Mouse (Mus musculus) lung, embryonic 14.5 days (tissue): Measurements from ENCODE around the gene Lyst. TPM values are rescaled to one million over a fixed set of nuclear protein-coding genes. Genes with fewer than 3 reads are reported as not detected.

Source experiments
- ATAC-seq: fragments of 200-750 bp; cut with Nextera tagmentation; 2 replicates; pipeline ENCODE4 v1.8.0; 2017; ENCODE audit warnings: mild to moderate bottlenecking, moderate TSS enrichment, moderate library complexity; ENCODE audit not compliant: insufficient read depth
- DNase-seq: peaks from one replicate; pipeline ENCODE4 v3.0.0-alpha.2; 2015
- H3K27ac ChIP-seq: fragments of 300-500 bp; sonication (generic); 2 replicates; pipeline ENCODE4 v1.5.1; 2014; ENCODE audit warnings: low read depth, mild to moderate bottlenecking, moderate library complexity
- H3K27me3 ChIP-seq: fragments of 300-500 bp; sonication (generic); 2 replicates; pipeline ENCODE4 v1.6.1; 2014; ENCODE audit warnings: low read length, control low read depth; ENCODE audit not compliant: insufficient read depth
- H3K36me3 ChIP-seq: fragments of 300-500 bp; sonication (generic); 2 replicates; pipeline ENCODE4 v1.6.1; 2014; ENCODE audit warnings: control low read depth; ENCODE audit not compliant: insufficient read depth
- H3K4me1 ChIP-seq: fragments of 300-500 bp; sonication (generic); 2 replicates; pipeline ENCODE4 v1.6.1; 2014; ENCODE audit warnings: antibody characterized with exemption, control low read depth; ENCODE audit not compliant: insufficient read depth
- H3K4me2 ChIP-seq: fragments of 300-500 bp; sonication (generic); 2 replicates; pipeline ENCODE4 v1.6.1; 2014; ENCODE audit warnings: mild to moderate bottlenecking
- H3K4me3 ChIP-seq: fragments of 300-500 bp; sonication (generic); 2 replicates; pipeline ENCODE4 v1.5.1; 2014; ENCODE audit warnings: low read depth, low read length
- H3K9ac ChIP-seq: fragments of 300-500 bp; sonication (generic); 2 replicates; pipeline ENCODE4 v1.6.1; 2014
- H3K9me3 ChIP-seq: fragments of 300-500 bp; sonication (generic); 2 replicates; pipeline ENCODE4 v1.6.1; 2016; ENCODE audit warnings: low read depth, low read length, control low read depth
- CTCF ChIP-seq: IDR thresholded peaks from 2 replicates; pipeline ENCODE4 v1.5.1; 2016; ENCODE audit warnings: antibody characterized with exemption, low read depth
- WGBS: fragments of 180-500 bp; shearing (Covaris S2); extraction: QIAGEN DNeasy Blood & Tissue Kit; methylation state at CpG from one replicate; pipeline ENCODE4 v1.1.7; 2014; 5-methylcytosine and 5-hydroxymethylcytosine counted together
- polyA plus RNA-seq: library from polyadenylated mRNA; unstranded; fragments of >200 nt; fragmentation: Nextera tagmentation; extraction: Ambion mirVana; gene quantifications from 2 replicates; pipeline ENCODE4 v1.2.1, GENCODE M21; 2014

Gene Lyst
- polyA plus RNA-seq, 1 experiment from 2014 or later: 5.1 TPM

DNA sequence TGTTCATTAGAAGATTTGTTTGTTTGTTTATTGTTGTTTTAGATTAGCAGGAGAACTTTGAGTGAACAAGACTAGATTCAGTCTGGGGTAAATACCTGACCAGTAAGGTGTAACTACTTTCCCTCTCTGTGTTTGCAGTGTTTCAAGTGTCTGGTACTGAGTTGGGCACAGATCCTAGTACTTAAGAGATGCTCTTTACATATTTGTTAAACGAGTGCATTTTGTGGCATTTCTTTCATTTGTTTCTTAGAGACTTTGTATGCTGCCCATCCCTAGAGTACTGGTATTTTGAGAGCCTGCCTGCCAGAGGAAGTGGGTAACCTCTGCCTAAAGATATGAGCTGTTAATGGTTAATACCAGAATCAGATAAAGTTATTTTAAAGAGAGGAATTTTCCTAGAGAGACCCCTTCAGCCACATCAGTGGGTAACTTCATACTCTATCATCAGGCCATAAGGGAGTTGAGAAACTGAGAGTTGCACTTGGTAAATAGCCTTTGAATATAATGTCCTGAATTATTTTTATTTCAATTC lies 2.5 kb upstream of the Lyst start:
- Histone ChIP-seq H3K4me1 (no peaks in the 10 kb centered on the region), H3K9ac (no peak overlapping the region), H3K4me3 (no peak overlapping the region), H3K9me3 (no peaks in the 10 kb centered on the region), H3K36me3 (no peaks in the 10 kb centered on the region), H3K27ac (no peak overlapping the region), H3K4me2 (no peak overlapping the region), H3K27me3 (no peaks in the 10 kb centered on the region)
- ATAC-seq: no peak
- TF ChIP-seq CTCF: no peak
- no peak for DNase-seq
- WGBS: 53% methylated on average over 1 of the region's 1 CpGs

GRCm38 (mm10) chr13:13588518-13588917 lies 1.7 kb upstream of the Lyst start:
- no peak overlapping the region for H3K27ac ChIP-seq
- 85% methylated on average over 1 of the region's 1 CpGs for WGBS

DNA sequence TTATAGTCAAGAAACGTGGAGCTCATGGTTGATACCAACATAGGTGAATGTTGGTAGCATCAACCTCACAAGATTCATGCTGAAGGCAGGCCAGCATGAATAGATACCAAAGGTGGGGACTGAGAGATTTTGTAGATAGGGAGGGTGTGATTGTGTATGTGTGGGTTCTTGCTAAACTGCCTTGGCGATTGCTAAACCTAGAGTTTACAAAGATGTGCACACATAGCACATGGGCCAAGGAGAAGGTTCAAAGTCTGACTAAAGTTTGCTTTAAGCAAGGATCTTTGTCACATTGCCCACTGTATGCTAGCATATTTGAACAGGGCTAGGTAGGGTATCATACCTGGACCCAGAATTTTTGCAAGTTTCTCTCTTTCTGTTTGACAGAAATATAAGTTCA lies 1.2 kb upstream of the Lyst start:
- no peak overlapping the region for H3K27ac ChIP-seq
- 90% methylated on average over 2 of the region's 2 CpGs for WGBS
- no peak overlapping the region for H3K4me3 ChIP-seq
- no peaks in the 10 kb centered on the region for H3K9me3 ChIP-seq
- H3K4me2 ChIP-seq: no peak overlapping the region
- DNase-seq (no peak), ATAC-seq (no peak)
- no peaks in the 10 kb centered on the region for H3K36me3 ChIP-seq
- no peak for TF ChIP-seq CTCF
- H3K4me1 ChIP-seq: no peaks in the 10 kb centered on the region
- H3K9ac ChIP-seq: no peak overlapping the region
- H3K27me3 ChIP-seq: no peaks in the 10 kb centered on the region

More at GRCm38 (mm10) chr13:13588518-13588917, 1.7 kb upstream of the Lyst start:
- Histone ChIP-seq H3K9ac (no peak overlapping the region), H3K4me1 (no peaks in the 10 kb centered on the region), H3K4me2 (no peak overlapping the region), H3K36me3 (no peaks in the 10 kb centered on the region), H3K4me3 (no peak overlapping the region), H3K9me3 (no peaks in the 10 kb centered on the region), H3K27me3 (no peaks in the 10 kb centered on the region)
- no peak for TF ChIP-seq CTCF
- ATAC-seq (no peak), DNase-seq (no peak)

GRCm38 (mm10) chr13:13591892-13592291 lies 1.7 kb downstream of the Lyst start:
- no peak overlapping the region for H3K27ac ChIP-seq
- no peak for TF ChIP-seq CTCF
- WGBS: 60% methylated on average over 4 of the region's 4 CpGs
- H3K27me3 ChIP-seq: no peaks in the 10 kb centered on the region
- H3K9ac ChIP-seq: no peak overlapping the region
- H3K4me3 ChIP-seq: no peak overlapping the region
- ATAC-seq (no peak), DNase-seq (no peak)
- no peaks in the 10 kb centered on the region for H3K9me3 ChIP-seq
- H3K4me1 ChIP-seq: no peaks in the 10 kb centered on the region
- H3K36me3 ChIP-seq: no peaks in the 10 kb centered on the region
- no peak overlapping the region for H3K4me2 ChIP-seq

DNA sequence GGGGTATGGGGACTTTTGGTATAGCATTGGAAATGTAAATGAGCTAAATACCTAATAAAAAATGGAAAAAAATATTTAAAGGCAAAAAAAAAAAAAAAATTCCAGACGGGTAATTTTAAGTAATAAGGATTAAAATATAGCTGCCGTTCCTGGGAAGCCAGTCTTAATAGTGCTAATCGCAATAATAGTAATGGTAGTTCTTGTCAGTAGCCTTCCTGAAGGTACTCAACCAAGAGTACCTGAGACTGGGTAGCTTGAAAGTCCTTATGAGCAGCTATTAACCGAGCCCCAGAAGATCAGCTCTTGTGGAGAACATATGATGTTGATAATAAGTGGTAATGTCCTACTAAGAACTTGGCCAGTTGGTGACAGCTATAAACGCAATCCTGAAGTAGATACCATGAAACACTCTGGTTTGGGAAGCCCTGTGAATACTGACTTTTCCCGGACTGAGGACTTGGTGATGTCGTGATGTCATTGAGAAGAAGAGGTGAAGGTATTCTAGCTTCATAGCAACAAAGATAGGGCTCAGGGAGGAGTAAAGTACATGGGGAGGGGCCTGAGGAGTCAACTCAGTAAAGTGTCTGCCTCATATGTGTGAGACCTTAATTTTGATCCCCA lies 6.3 kb downstream of the Lyst start:
- no peaks in the 10 kb centered on the region for H3K27me3 ChIP-seq
- DNase-seq (no peak), ATAC-seq (no peak)
- H3K36me3 ChIP-seq: no peaks in the 10 kb centered on the region
- H3K9ac ChIP-seq: no peak overlapping the region
- H3K27ac ChIP-seq: no peak overlapping the region
- H3K4me2 ChIP-seq: no peak overlapping the region
- H3K4me1 ChIP-seq: no peaks in the 10 kb centered on the region
- WGBS: 91% methylated on average over 7 of the region's 7 CpGs
- no peaks in the 10 kb centered on the region for H3K9me3 ChIP-seq
- H3K4me3 ChIP-seq: no peak overlapping the region
- TF ChIP-seq CTCF: no peak

DNA sequence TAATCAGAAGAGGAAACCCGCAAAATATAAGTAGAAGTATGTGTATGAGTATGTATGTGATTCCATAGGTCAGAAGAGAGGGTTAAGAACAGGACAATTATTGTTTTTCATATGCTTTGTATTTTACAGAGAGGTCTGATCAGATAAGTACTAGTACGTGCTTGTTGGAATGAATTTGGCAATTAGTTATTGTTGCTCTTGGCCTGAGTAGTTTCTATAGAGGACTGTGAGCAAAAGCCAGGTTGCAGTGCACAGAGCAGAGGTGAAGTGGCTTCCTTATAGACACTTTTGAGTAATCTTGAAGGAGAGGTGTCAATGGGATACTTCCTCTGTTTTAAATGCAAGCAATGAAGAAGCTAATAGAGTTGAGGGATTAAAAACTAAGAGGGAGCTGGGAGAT lies 7.7 kb downstream of the Lyst start:
- H3K27ac ChIP-seq: no peak overlapping the region
- H3K4me2 ChIP-seq: no peak overlapping the region

DNA sequence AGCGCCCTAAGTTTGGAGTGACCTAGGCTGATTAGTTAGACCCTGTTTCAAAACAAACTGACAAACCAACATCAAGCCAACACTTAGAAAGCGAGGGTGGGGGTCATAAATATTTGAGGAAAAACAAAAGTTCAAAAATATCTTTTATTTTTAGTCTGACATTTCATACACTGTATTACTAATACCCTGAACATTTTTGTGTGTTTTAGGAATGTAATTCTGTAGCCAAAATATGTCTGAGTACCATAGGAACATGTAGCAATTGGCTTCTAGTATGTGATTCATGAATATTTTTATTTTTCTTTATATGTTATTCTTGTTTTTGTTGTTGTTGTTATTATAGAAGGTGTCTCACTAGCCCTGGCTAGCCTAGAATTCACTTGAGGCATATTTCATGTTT lies 11.2 kb downstream of the Lyst start:
- H3K4me3 ChIP-seq: no peak overlapping the region
- H3K27me3 ChIP-seq: no peaks in the 10 kb centered on the region
- H3K27ac ChIP-seq: no peak overlapping the region
- no peaks in the 10 kb centered on the region for H3K9me3 ChIP-seq
- no peak for TF ChIP-seq CTCF
- H3K9ac ChIP-seq: no peak overlapping the region
- no peaks in the 10 kb centered on the region for H3K4me1 ChIP-seq
- ATAC-seq (no peak), DNase-seq (no peak)
- no peaks in the 10 kb centered on the region for H3K36me3 ChIP-seq
- no peak overlapping the region for H3K4me2 ChIP-seq
- WGBS: 81% methylated on average over 2 of the region's 2 CpGs

More for the DNA sequence above, 7.7 kb downstream of the Lyst start:
- DNase-seq: no peak
- no peaks in the 10 kb centered on the region for H3K27me3 ChIP-seq
- H3K4me1 ChIP-seq: no peaks in the 10 kb centered on the region
- WGBS: 87% methylated on average over 2 of the region's 2 CpGs
- no peaks in the 10 kb centered on the region for H3K36me3 ChIP-seq
- H3K4me3 ChIP-seq: no peak overlapping the region
- no peaks in the 10 kb centered on the region for H3K9me3 ChIP-seq
- H3K9ac ChIP-seq: no peak overlapping the region
- no peak for ATAC-seq
- no peak for TF ChIP-seq CTCF
